Mouse (Mus musculus): ENCODE results near the gene Igsf10.

- TF ChIP-seq POLR2A (IDR thresholded peaks at IDR 0.05; ENCODE audit: low read depth, low read length) = no peak
- no peak for TF ChIP-seq CTCF (IDR thresholded peaks at IDR 0.05; ENCODE audit: extremely low read depth, insufficient read length, insufficient replicate concordance, low read depth, low read length)
These were observed 15.7 kb downstream of the Igsf10 start for GRCm38 (mm10) chr3:59328526-59328925.
